Mouse (Mus musculus) layer of hippocampus, adult 9-11 months (tissue): ENCODE measurements at regions not wholly inside any gene's neighbourhood (a gene's known extent, or its start where the extent isn't known, plus 50 kb on each side); places are given as distances from the start of the nearest gene placed in this dataset.
"Not testable (repeated sequence)": the region's sequence is repeated elsewhere in the genome, so short reads cannot be mapped to it uniquely, and the experiment has no call there.

Experiments
- DNase-seq: peaks from one replicate; pipeline ENCODE4 v3.0.0; 2022

DNA sequence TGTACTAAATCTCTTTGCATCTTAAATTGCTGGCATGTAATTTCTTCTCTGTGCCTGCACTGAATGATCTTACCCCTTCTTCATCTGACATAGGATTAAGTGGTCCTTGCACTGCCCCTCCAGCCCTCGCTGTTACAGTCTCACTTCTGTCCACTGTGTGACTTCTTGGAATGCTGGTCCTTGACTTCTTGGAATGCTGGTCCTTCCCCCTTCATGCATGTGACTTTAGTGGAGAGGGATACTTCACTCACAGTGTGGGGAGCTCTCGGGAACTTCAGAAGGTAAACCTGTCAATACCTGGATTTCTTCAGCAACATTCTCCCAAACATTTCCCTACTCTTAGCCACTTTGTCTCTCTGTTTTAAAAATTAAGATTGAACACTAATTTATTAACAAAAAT, 91.0 kb upstream of the Cdk6 start:
- DNase-seq: no peak

- DNase-seq: no peak
Measured at GRCm38 (mm10) chr5:3260289-3260688, 81.0 kb upstream of the Cdk6 start.

DNA sequence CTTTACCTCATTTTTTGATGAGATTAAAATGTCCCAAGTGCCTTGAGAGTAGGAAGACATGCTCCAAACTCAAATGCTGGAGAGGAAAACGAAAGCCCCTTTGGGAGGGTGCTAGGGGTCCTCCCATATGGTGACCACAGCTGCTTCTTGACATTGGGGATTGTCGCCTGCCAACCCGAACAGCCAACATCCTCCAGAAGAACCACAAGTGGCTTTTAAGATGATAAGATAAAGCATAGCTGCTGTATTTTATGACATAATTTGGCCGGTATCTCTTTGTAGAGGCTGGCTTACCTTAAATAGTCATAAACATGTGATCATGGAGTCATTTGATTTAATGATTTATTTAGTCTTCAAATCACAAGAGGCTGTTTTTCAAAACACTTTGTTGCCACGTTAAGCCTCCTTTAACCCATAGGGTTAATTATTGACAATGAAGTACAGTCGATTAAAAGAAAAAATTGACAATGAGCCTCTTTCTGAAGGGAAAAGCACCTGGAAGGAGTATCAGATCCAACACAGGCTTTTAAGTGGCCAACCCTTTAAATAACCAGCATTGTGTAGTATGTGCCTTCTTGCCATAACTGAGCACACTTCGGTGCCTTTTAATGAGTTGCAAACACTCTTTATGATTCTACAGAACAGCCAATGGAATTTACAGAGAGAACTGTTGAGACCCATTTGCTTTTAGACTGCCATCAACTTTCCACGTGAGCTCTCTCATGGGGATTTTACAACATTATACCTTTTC, 76.1 kb upstream of the Cdk6 start:
- not testable (repeated sequence) for DNase-seq

DNA sequence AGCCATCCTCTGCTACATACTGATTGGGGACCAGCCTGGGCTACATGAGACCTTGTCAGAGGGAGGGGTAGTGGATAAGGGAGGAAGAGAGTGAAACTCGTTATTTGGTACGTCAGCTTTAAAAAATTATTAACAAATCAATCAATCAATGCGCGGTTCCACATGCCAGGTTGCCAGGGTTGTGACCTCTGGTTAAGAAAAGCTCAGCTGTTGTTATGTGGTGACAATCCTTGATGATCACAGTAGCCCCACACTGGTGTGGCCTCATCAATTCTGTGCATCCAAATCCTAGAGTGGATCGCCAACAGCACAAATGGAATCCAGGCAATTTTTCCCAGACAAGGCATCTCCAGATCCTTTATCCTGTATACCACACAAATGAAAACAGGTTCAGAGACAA, 74.3 kb upstream of the Cdk6 start:
- no peak for DNase-seq

DNA sequence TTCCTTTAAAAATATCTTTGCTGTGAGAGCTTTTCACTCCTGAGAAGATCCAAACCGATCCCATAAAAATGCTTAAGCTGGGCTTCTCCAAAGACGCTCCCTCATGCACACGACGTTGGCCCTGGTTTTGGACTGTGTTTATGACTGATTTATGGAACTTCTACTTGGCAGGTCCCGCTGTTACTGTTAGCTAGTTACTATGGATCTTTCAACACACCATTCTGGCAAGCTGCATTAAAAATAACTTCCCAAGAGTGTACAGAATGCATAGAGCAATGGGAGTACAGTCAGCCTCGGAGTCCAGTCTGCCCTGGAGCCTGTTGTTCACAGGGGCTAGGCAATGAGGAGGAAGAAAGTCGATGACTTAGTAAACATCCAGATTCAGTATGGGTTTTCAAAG, 71.5 kb upstream of the Cdk6 start:
- DNase-seq: no peak

GRCm38 (mm10) chr5:3273140-3273539, 68.1 kb upstream of the Cdk6 start:
- DNase-seq: not testable (repeated sequence)

- not testable (repeated sequence) for DNase-seq
Measured at GRCm38 (mm10) chr5:3277241-3277640, 64.0 kb upstream of the Cdk6 start.

DNA sequence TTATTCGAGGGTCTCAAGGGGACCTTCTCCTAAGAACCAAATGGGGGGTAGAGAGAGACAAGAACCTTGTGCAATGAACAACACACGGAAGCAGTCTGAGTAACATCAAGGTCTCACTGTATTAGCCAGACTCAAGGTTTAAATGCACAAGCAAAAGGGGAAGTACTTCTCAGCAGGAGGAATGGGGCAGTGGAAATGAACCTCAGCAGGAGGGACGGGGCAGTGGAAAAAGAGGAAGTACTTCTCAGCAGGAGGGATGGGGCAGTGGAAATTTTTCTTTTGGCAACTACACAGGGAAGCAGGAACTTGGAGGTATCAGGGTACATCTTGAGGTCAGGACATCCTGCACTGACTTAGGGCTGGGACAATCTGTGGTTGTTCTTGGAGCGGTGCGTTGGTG, 62.3 kb upstream of the Cdk6 start:
- not testable (repeated sequence) for DNase-seq

DNA sequence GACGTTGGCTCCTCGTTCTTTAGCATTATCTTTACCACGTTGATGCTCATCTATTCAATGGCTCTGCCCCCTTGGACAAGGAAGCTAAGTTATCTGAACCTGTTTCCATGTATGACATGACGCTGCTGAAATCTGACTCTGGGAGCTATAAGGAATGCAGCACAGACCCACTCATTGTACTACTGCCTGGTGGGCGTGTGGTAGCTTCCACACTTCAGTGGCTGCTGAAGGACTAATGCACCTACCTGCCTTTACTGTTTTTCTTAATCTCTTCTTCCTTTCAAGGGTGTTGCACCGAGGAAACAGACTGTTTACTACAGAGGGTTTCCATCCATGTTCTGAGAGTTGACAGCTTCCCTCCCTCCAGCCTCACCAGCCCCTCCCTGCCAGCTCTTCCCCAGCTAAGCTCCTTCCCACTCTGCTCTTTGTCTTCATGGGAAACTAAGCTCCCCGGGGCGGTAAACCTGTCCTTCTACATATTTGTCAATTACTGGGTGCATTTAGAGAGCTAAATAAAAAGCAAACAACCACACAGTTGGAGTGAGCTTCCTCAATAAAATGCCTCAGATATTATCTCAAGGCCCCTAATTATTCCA, 59.3 kb upstream of the Cdk6 start:
- not testable (repeated sequence) for DNase-seq

GRCm38 (mm10) chr5:3283083-3283482, 58.2 kb upstream of the Cdk6 start:
- no peak for DNase-seq

DNA sequence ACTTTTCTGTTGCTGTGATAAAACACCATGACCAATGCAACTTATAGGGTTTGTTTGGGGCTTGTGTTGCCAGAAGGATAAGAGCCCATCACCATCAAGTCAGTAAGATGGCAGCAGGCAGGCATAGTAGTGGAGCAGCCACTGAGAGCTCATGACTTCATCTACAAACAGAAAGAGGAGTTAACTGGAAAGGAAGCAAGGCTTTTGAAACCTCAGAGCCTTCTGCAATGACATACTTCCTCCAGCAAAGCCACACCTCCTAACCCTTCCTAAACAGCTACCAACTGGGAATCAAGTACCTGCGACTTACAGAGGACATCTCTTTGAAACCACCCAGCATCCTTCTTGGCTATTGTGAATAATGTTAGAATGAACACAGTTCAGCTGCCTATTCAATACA, 57.0 kb upstream of the Cdk6 start:
- not testable (repeated sequence) for DNase-seq

GRCm38 (mm10) chr5:3289991-3290417, 51.3 kb upstream of the Cdk6 start:
- not testable (repeated sequence) for DNase-seq
